Mouse (Mus musculus): ENCODE results near the gene Arhgap19. TPM values are rescaled to one million over a fixed set of nuclear protein-coding genes. Genes with fewer than 3 reads are reported as not detected.
A peak's percentile ranks its signal among the peaks of the same experiment; 100 is the strongest.

The Arhgap19 gene
- polyA plus RNA-seq, 1 experiment from 2014 or later: 31.5 TPM

DNA sequence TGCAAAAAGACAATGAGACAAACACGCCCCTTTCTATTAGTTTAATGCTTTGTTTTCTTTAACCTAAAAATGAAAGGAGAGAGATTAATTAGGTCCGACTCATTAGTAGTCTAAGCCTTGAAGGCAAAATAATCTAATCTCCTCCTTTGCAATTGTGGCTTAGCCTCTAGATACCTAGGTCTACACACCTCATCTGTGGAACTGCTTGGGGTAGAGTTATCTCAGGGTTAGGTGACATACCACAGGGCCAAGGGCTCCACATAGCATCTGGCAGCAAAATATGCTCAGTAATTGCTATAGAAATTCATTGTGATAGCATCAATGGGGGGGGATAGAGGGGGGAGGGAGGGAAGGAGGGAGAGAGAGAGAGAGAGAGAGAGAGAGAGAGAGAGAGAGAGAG is 76.4 kb downstream of the Arhgap19 start:
- DNase-seq (ENCODE audit: low spot score): no peak
- no peaks in the 10 kb centered on the region for H3K27me3 ChIP-seq (ENCODE audit: control insufficient read depth, insufficient read depth, low read length)
- no peaks in the 10 kb centered on the region for H3K9me3 ChIP-seq (ENCODE audit: control insufficient read depth, low read length)
- H3K9ac ChIP-seq (ENCODE audit: low read depth, low read length): no peak overlapping the region
- no peak overlapping the region for H3K4me3 ChIP-seq (ENCODE audit: low read depth, low read length)
- no peak overlapping the region for H3K4me2 ChIP-seq (replicated peaks; ENCODE audit: low read depth, low read length)
- WGBS: 54% methylated on average over 2 of the region's 2 CpGs
- H3K27ac ChIP-seq (ENCODE audit: low read depth, low read length): no peak overlapping the region
- no peaks in the 10 kb centered on the region for H3K36me3 ChIP-seq (ENCODE audit: control insufficient read depth, insufficient read depth, low read length)
- no peak for ATAC-seq (ENCODE audit: low FRiP score)
- 0 out of 2 replicates have a peak, but pooled peaks cover 5% of the 10 kb centered on the region for H3K4me1 ChIP-seq (replicated peaks; ENCODE audit: control insufficient read depth, insufficient read depth, low read length)

DNA sequence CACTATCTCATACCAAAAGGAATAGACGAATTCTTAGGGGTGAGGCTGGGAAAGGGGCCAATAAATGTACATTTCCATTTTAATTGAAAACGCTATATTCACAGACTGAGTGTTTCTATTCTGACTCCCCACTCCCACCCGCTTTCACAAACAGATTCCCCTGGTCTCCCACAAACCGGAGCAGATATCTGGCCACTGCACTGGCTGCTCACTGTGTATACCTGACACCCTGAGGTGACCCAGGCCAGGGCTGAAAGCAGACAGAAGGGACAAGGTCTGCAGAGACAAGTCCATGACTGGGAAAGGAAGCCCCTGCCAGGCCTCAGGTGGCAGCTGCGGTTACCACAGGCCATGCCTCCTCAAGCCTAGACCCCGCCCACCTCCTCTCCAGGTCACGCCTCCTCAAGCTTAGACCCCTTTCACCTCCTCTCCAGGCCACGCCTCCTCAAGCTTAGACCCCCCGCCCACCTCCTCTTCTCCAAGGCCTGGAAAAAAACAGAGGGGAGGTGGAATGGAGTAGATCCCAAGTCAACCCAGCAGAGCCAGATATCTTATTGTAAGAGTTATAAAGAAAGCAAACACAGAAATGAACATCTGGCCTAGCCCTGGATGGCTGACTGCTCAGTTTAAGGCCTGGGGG is 76.9 kb downstream of the Arhgap19 start:
- no peak overlapping the region for H3K27ac ChIP-seq (ENCODE audit: low read depth, low read length)
- WGBS: 34% methylated on average over 9 of the region's 9 CpGs

DNA sequence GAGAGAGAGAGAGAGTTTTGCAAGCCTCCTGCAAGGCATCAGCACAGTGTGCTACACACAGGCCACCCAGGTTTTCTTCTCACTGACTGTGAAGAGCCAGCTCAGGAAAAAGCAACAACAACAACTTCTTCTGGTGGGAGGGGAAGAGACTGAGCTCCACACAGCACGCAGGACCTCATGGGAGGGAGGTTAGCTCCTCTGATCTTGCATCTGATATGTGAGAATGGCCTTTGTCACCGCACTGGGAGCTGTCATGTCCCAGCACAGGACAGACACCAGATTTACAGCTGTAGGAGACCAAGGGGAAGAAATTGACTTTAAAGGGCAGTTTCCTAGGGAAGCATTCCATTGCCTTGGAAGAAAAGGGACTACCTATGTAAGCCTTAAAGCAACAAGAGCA is 78.5 kb downstream of the Arhgap19 start:
- peaks cover 2% of the 10 kb centered on the region; the same call in 1 of the 2 replicates for H3K27me3 ChIP-seq (ENCODE audit: control insufficient read depth, insufficient read depth, low read length)
- no peak overlapping the region for H3K27ac ChIP-seq (ENCODE audit: low read depth, low read length)
- whole genome bisulfite sequencing: 30% methylated on average over 2 of the region's 2 CpGs
- no peak overlapping the region for H3K4me2 ChIP-seq (replicated peaks; ENCODE audit: low read depth, low read length)
- DNase-seq (ENCODE audit: low spot score): no peak
- no peak overlapping the region for H3K9ac ChIP-seq (ENCODE audit: low read depth, low read length)
- no peak for ATAC-seq (ENCODE audit: low FRiP score)
- H3K4me1 ChIP-seq (replicated peaks; ENCODE audit: control insufficient read depth, insufficient read depth, low read length): 0 out of 2 replicates have a peak, but pooled peaks cover 5% of the 10 kb centered on the region
- no peaks in the 10 kb centered on the region for H3K9me3 ChIP-seq (ENCODE audit: control insufficient read depth, low read length)
- no peaks in the 10 kb centered on the region for H3K36me3 ChIP-seq (ENCODE audit: control insufficient read depth, insufficient read depth, low read length)
- no peak overlapping the region for H3K4me3 ChIP-seq (ENCODE audit: low read depth, low read length)

More for the DNA sequence above, 76.9 kb downstream of the Arhgap19 start:
- Histone ChIP-seq H3K4me1 (replicated peaks; ENCODE audit: control insufficient read depth, insufficient read depth, low read length) (0 out of 2 replicates have a peak, but pooled peaks cover 5% of the 10 kb centered on the region), H3K36me3 (ENCODE audit: control insufficient read depth, insufficient read depth, low read length) (no peaks in the 10 kb centered on the region), H3K9ac (ENCODE audit: low read depth, low read length) (no peak overlapping the region), H3K4me3 (ENCODE audit: low read depth, low read length) (no peak overlapping the region), H3K9me3 (ENCODE audit: control insufficient read depth, low read length) (no peaks in the 10 kb centered on the region), H3K27me3 (ENCODE audit: control insufficient read depth, insufficient read depth, low read length) (no peaks in the 10 kb centered on the region), H3K4me2 (replicated peaks; ENCODE audit: low read depth, low read length) (no peak overlapping the region)
- ATAC-seq (ENCODE audit: low FRiP score) (peak; percentile 63), DNase-seq (ENCODE audit: low spot score) (peak; percentile 73)

DNA sequence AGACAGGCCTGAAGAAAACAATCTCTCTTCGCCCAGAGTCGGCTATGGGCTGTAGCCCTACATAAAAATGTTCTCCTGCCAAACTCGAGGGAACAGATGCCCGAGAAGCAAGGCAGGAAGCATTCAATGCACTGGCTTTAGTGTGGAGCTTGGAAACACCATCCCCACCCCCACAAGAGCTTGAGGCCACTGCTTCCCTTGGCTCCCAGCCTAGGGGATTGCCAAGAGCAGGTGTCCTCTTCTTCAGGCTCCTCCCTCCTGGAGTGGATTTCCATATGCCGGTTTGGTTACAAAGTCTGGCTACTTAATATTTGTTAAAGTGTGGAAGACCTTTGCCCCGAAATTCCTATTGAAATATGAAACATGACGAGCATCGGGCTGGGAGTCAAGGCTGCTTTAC is 82.4 kb downstream of the Arhgap19 start:
- Histone ChIP-seq H3K36me3 (ENCODE audit: control insufficient read depth, insufficient read depth, low read length) (no peaks in the 10 kb centered on the region), H3K4me2 (replicated peaks; ENCODE audit: low read depth, low read length) (no peak overlapping the region), H3K27me3 (ENCODE audit: control insufficient read depth, insufficient read depth, low read length) (peaks cover 6% of the 10 kb centered on the region; the same call in 1 of the 2 replicates), H3K9me3 (ENCODE audit: control insufficient read depth, low read length) (no peaks in the 10 kb centered on the region), H3K9ac (ENCODE audit: low read depth, low read length) (no peak overlapping the region), H3K27ac (ENCODE audit: low read depth, low read length) (no peak overlapping the region), H3K4me1 (replicated peaks; ENCODE audit: control insufficient read depth, insufficient read depth, low read length) (peaks cover 21% of the 10 kb centered on the region), H3K4me3 (ENCODE audit: low read depth, low read length) (no peak overlapping the region)
- DNase-seq (ENCODE audit: low spot score) (no peak), ATAC-seq (ENCODE audit: low FRiP score) (no peak)
- 77% methylated on average over 8 of the region's 8 CpGs for WGBS

Other genes starting within 250 kb of the Arhgap19 start
- gene Gm340, start 219.7 kb downstream of the Arhgap19 start, polyA plus RNA-seq (2014; fragmentation: Nextera tagmentation; extraction: Ambion mirVana): 4.2 and 7.3 TPM in 2 replicates
- 13.8 and 22.8 TPM in 2 replicates for gene Slit1, start 58.4 kb downstream of the Arhgap19 start, polyA plus RNA-seq (2014; fragmentation: Nextera tagmentation; extraction: Ambion mirVana)
- 11.2 and 14.4 TPM in 2 replicates for gene Frat1, start 27.9 kb upstream of the Arhgap19 start, polyA plus RNA-seq (2014; fragmentation: Nextera tagmentation; extraction: Ambion mirVana)
- gene Frat2, start 46.1 kb upstream of the Arhgap19 start, polyA plus RNA-seq (2014; fragmentation: Nextera tagmentation; extraction: Ambion mirVana): 5.0 and 6.8 TPM in 2 replicates
- 11.5 and 13.8 TPM in 2 replicates for gene Rrp12, start 94.1 kb upstream of the Arhgap19 start, polyA plus RNA-seq (2014; fragmentation: Nextera tagmentation; extraction: Ambion mirVana)
- 767 and 789 TPM in 2 replicates for gene Pgam1, start 109.9 kb upstream of the Arhgap19 start, polyA plus RNA-seq (2014; fragmentation: Nextera tagmentation; extraction: Ambion mirVana)
- gene Exosc1, start 131.4 kb upstream of the Arhgap19 start, polyA plus RNA-seq (2014; fragmentation: Nextera tagmentation; extraction: Ambion mirVana): 77.2 and 83.2 TPM in 2 replicates
- gene Zdhhc16, start 131.4 kb upstream of the Arhgap19 start, polyA plus RNA-seq (2014; fragmentation: Nextera tagmentation; extraction: Ambion mirVana): 59.0 and 59.1 TPM in 2 replicates
- 32.5 and 32.6 TPM in 2 replicates for gene Mms19, start 179.1 kb upstream of the Arhgap19 start, polyA plus RNA-seq (2014; fragmentation: Nextera tagmentation; extraction: Ambion mirVana)
- gene Ubtd1, start 179.7 kb upstream of the Arhgap19 start, polyA plus RNA-seq (2014; fragmentation: Nextera tagmentation; extraction: Ambion mirVana): 6.5 and 7.7 TPM in 2 replicates
- gene Ankrd2, start 234.0 kb upstream of the Arhgap19 start, polyA plus RNA-seq (2014; fragmentation: Nextera tagmentation; extraction: Ambion mirVana): not detected in 2 replicates
- gene Hoga1, start 243.6 kb upstream of the Arhgap19 start, polyA plus RNA-seq (2014; fragmentation: Nextera tagmentation; extraction: Ambion mirVana): 0.67 and 1.1 TPM in 2 replicates

All from hindbrain, embryonic 11.5 days (tissue).